Comparison of ENCODE assay signal across 21 mouse cellular contexts in genomic region chr14:123120361-123120760, GRCm38 (mm10).
DNase-seq lines count a peak whose midpoint lies in the region; ATAC-seq and TF ChIP-seq lines count a peak whose summit lies in the region.
"Had no signal": no experiment of that assay in that cellular context is flagged by ENCODE, and none has a peak within 500 bp of the region (broad histone marks: within the 10 kb centered on the region; RNA-seq: fewer than 3 reads in every experiment).

No protein-coding gene starts in this region.

- DNase-seq in forebrain, postnatal 0 days, result peak; percentile 6
- peak; percentile 30 for DNase-seq in cerebellum, adult 8-10 months
- DNase-seq in cerebellum, postnatal 14 days, result peak; percentile 65 to 78
- no peak for DNase-seq in kidney, postnatal 14 days
- DNase-seq in left cerebral cortex, postnatal 36 days (ENCODE audit: low spot score in 2 of 2), result no peak
- no peak for DNase-seq in retina, postnatal 1 day
- DNase-seq: adrenal gland, postnatal 25 days; embryo, embryonic 11 days; gastrocnemius, postnatal 14 days; heart, adult 2 months; heart, postnatal 14 days; kidney, adult 11 months had no signal

- no peaks in the 10 kb centered on the region for H3K27me3 ChIP-seq in forebrain, postnatal 0 days (ENCODE audit: insufficient read depth, low read length)
- H3K27me3 ChIP-seq in forebrain, embryonic 13.5 days, result no peaks in the 10 kb centered on the region
- H3K27me3 ChIP-seq: embryonic facial prominence, embryonic 15.5 days; forebrain, embryonic 15.5 days; heart, embryonic 15.5 days; hindbrain, embryonic 13.5 days had no signal

- intact Hi-C loops in left cerebral cortex, postnatal 36 days (cut with DNase I), result no loop called here

- no peak for ATAC-seq in forebrain, postnatal 0 days
- ATAC-seq in forebrain, embryonic 13.5 days, result no peak
- ATAC-seq: forebrain, embryonic 15.5 days; hindbrain, postnatal 0 days had no signal

- no peak overlapping the region for H3K27ac ChIP-seq in forebrain, postnatal 0 days (ENCODE audit: low read depth, low read length)
- no peak overlapping the region for H3K27ac ChIP-seq in forebrain, embryonic 13.5 days
- H3K27ac ChIP-seq: embryonic facial prominence, embryonic 15.5 days; forebrain, embryonic 10.5 days; forebrain, embryonic 15.5 days; heart, adult 2 months; heart, embryonic 15.5 days; hindbrain, embryonic 13.5 days; hindbrain, postnatal 0 days had no signal

- no peaks in the 10 kb centered on the region for H3K4me1 ChIP-seq in forebrain, postnatal 0 days (ENCODE audit: insufficient read depth)
- H3K4me1 ChIP-seq in forebrain, embryonic 13.5 days, result no peaks in the 10 kb centered on the region
- H3K4me1 ChIP-seq: embryonic facial prominence, embryonic 15.5 days; forebrain, embryonic 10.5 days; forebrain, embryonic 15.5 days; heart, embryonic 15.5 days; hindbrain, embryonic 13.5 days had no signal

- no peaks in the 10 kb centered on the region for H3K9me3 ChIP-seq in forebrain, postnatal 0 days (ENCODE audit: low read length)
- peaks cover 3% of the 10 kb centered on the region; the same call in 1 of the 2 replicates for H3K9me3 ChIP-seq in forebrain, embryonic 13.5 days (replicated peaks)
- H3K9me3 ChIP-seq: embryonic facial prominence, embryonic 15.5 days; forebrain, embryonic 15.5 days; heart, embryonic 15.5 days had no signal

- no peak overlapping the region for H3K4me3 ChIP-seq in forebrain, postnatal 0 days (ENCODE audit: low read depth, low read length)
- no peak overlapping the region for H3K4me3 ChIP-seq in forebrain, embryonic 13.5 days
- H3K4me3 ChIP-seq: embryonic facial prominence, embryonic 15.5 days; erythroblast, embryonic 14.5 days; forebrain, embryonic 10.5 days; forebrain, embryonic 15.5 days; heart, adult 2 months; heart, embryonic 15.5 days; hindbrain, embryonic 13.5 days had no signal

- WGBS in forebrain, postnatal 0 days, result 60% methylated on average over 2 of the region's 2 CpGs
- 88% methylated on average over 2 of the region's 2 CpGs for WGBS in forebrain, embryonic 13.5 days

- H3K9ac ChIP-seq in forebrain, postnatal 0 days, result no peak overlapping the region
- H3K9ac ChIP-seq in forebrain, embryonic 13.5 days, result no peak overlapping the region
- H3K9ac ChIP-seq: embryonic facial prominence, embryonic 15.5 days; forebrain, embryonic 15.5 days; heart, embryonic 15.5 days; hindbrain, embryonic 13.5 days had no signal

- H3K36me3 ChIP-seq in forebrain, postnatal 0 days (ENCODE audit: insufficient read depth), result no peaks in the 10 kb centered on the region
- H3K36me3 ChIP-seq in forebrain, embryonic 13.5 days (ENCODE audit: poor library complexity, severe bottlenecking), result no peaks in the 10 kb centered on the region
- H3K36me3 ChIP-seq: embryonic facial prominence, embryonic 15.5 days; forebrain, embryonic 10.5 days; forebrain, embryonic 15.5 days; heart, embryonic 15.5 days; hindbrain, embryonic 13.5 days had no signal

- H3K4me2 ChIP-seq in forebrain, postnatal 0 days (ENCODE audit: low read depth), result no peak overlapping the region
- H3K4me2 ChIP-seq in forebrain, embryonic 13.5 days, result no peak overlapping the region
- H3K4me2 ChIP-seq: embryonic facial prominence, embryonic 15.5 days; forebrain, embryonic 15.5 days; heart, embryonic 11.5 days; heart, embryonic 15.5 days; hindbrain, embryonic 13.5 days had no signal

- no peak for TF ChIP-seq CTCF in forebrain, postnatal 0 days (IDR thresholded peaks at IDR 0.05; ENCODE audit: low read depth)

Comparison
In these comparisons a context has a peak if more than half of its experiments do, and no peak if none do; other contexts are left out.
1. DNase-seq: peak in forebrain, postnatal 0 days (single experiment), cerebellum, adult 8-10 months (single experiment) and cerebellum, postnatal 14 days (2 of 2); none in kidney, postnatal 14 days (single experiment), left cerebral cortex, postnatal 36 days (0 of 2) and retina, postnatal 1 day (single experiment).